Mouse (Mus musculus) cerebellum, postnatal 36 days (tissue): ENCODE measurements around the gene Galnt10.

Experiments used
- DNase-seq, 2 experiments: peaks; one replicate each; pipeline ENCODE4 v3.0.0; 2021 to 2022; ENCODE audit warnings: mixed read lengths in 2 of 2

Gene Galnt10

GRCm38 (mm10) chr11:57831281-57831781, 186.1 kb downstream of the Galnt10 start:
- no peak for DNase-seq

GRCm38 (mm10) chr11:57831861-57832260, 186.6 kb downstream of the Galnt10 start:
- DNase-seq = no peak

- DNase-seq = no peak
Measured at GRCm38 (mm10) chr11:57832552-57833201, 187.4 kb downstream of the Galnt10 start, which contains the start of gene Hand1. Gene Hand1 (minus strand): TSS chr11:57832818.

GRCm38 (mm10) chr11:57833296-57833977, 188.2 kb downstream of the Galnt10 start:
- no peak for DNase-seq

- DNase-seq = no peak
Measured at GRCm38 (mm10) chr11:57834031-57834430, 188.8 kb downstream of the Galnt10 start.

- DNase-seq = no peak
Measured at GRCm38 (mm10) chr11:57835331-57835730, 190.1 kb downstream of the Galnt10 start.

- DNase-seq = no peak
Measured at GRCm38 (mm10) chr11:57835931-57836330, 190.7 kb downstream of the Galnt10 start.

- DNase-seq = no peak
Measured at GRCm38 (mm10) chr11:57836401-57836800, 191.2 kb downstream of the Galnt10 start.
